Mouse (Mus musculus) R1 (cell line): ENCODE results near the gene Cdh8.
"Not testable (repeated sequence)": the region's sequence is repeated elsewhere in the genome, so short reads cannot be mapped to it uniquely, and the experiment has no call there.

Experiments
- DNase-seq: peaks from one replicate; pipeline ENCODE4 v3.0.0-alpha.2; 2018; ENCODE audit warnings: low read depth, low spot score

Gene Cdh8

DNA sequence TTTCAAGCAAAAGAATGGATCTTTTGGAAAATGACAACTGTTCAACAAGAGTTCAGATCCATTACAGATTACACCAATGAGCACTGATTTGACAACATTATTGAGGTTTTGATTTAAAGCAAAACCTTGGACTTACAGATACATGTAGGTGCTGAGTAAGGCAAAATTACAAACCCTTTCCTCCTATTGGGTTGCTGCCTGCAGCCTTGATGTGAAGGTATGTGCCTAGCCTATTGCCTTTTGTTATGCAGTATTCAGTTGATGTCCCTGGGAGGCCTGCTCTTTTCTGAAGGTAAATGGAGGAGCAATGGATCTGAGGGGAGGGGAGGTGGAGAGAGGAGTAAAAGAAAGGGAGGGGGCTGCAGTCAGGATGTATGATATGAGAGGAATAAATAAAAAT lies 135.9 kb downstream of the Cdh8 start:
- DNase-seq = peak; percentile 75

- no peak for DNase-seq
These were observed 149.1 kb downstream of the Cdh8 start for GRCm38 (mm10) chr8:99267133-99267532.

DNA sequence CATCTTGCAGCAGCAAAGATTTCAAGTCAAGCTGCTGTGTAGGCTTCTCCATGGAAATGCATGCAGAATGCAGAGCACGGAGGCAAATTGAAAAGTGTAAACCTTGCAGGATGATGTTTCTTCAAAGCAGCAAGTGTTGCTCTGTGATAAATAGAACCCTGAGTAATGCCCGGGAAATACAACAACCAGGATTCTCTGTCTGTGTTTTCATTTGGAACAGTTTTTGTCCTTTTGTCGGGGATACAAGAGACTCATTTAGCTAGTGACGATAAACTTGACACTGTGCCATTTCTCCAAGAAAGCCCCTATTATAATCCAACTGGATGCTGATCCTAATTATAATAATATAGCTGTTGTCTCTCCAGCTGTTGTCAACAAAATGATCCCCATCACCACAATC lies 181.9 kb downstream of the Cdh8 start:
- DNase-seq = no peak

GRCm38 (mm10) chr8:99223697-99224096 lies 192.6 kb downstream of the Cdh8 start:
- DNase-seq = no peak

DNA sequence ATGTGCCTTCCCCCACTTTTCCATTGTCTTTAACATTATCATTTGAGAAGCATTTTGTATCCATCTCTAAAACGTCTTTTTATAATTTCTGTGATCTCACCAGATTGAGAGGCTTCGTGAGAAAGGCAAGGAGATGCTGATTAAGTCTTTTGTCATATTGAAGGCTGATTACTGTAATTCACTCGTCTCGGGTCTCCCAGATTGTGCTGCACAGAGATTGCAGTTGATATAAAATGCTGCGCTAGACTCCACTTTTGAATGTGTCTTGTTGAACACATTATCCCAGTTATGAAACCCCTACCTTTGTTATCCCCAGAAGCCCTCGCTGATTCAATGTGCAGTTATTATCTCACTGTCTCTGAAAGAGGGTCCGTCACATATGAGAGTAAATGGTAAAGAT lies 211.1 kb downstream of the Cdh8 start:
- DNase-seq = no peak

GRCm38 (mm10) chr8:99190643-99191042 lies 225.6 kb downstream of the Cdh8 start:
- no peak for DNase-seq

- DNase-seq = no peak
These were observed 229.4 kb downstream of the Cdh8 start for GRCm38 (mm10) chr8:99186879-99187278.

- no peak for DNase-seq
These were observed 232.1 kb downstream of the Cdh8 start for GRCm38 (mm10) chr8:99184186-99184585.

GRCm38 (mm10) chr8:99166966-99167365 lies 249.3 kb downstream of the Cdh8 start:
- DNase-seq = no peak

GRCm38 (mm10) chr8:99161633-99162032 lies 254.6 kb downstream of the Cdh8 start:
- no peak for DNase-seq

GRCm38 (mm10) chr8:99145436-99145835 lies 270.8 kb downstream of the Cdh8 start:
- no peak for DNase-seq

- not testable (repeated sequence) for DNase-seq
These were observed 271.5 kb downstream of the Cdh8 start for GRCm38 (mm10) chr8:99144761-99145160.

GRCm38 (mm10) chr8:99098453-99098852 lies 317.8 kb downstream of the Cdh8 start:
- no peak for DNase-seq

GRCm38 (mm10) chr8:99051344-99051743 lies 364.9 kb downstream of the Cdh8 start:
- DNase-seq = peak; percentile 4

DNA sequence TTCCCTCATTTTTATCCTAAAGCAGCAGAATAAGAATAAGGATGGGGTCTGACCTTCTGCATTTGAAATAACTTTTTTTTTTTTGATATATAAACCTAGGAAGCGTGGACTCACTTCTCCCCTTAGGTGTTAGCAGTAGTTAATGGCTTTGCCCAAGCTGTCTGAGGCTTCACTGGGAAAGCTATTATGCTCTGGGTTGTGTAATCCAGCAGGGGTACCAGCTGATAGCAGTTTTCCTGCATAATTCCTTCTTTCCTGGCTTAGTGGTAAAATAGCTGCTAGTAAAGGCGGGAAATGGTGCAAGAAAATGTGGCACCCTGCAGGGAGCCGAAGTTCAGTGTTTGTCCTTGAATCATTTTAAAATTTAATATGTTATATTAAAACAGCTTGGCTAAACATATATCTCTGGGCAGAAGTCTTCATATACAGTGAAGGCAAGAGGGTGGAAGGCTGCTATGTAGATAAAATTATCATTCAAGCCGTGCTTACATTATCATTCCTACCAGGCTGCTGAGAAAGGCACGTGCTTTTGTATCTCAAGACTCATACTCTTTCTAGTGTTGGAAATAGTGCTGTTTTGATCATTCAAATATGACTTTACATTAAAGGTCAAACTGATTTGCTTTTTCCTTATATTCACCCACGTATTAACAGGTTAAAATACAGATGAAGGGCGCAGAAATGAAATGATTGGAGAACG lies 367.5 kb downstream of the Cdh8 start:
- DNase-seq = no peak

- no peak for DNase-seq
These were observed 375.8 kb downstream of the Cdh8 start for GRCm38 (mm10) chr8:99040423-99040822.

DNA sequence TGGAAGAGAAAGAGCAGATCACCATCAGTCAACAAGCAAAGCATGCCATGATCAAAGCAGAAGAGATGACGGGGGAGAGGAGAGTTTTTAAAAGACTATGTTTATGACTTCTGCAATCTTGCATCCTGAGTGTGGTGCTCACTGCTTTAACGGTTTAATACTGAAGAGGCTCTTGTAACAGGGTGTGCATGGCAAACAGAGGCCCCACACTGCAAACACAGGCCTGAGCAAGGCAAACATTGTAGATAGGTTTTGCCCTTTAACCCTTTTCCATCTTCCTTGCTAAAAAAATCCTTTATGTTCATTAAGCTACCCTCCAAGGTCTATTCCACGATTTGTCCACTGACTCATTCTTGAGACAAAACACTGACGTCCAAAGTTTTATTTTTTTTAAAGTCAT lies 385.2 kb downstream of the Cdh8 start:
- DNase-seq = no peak
